In the genomic region with DNA sequence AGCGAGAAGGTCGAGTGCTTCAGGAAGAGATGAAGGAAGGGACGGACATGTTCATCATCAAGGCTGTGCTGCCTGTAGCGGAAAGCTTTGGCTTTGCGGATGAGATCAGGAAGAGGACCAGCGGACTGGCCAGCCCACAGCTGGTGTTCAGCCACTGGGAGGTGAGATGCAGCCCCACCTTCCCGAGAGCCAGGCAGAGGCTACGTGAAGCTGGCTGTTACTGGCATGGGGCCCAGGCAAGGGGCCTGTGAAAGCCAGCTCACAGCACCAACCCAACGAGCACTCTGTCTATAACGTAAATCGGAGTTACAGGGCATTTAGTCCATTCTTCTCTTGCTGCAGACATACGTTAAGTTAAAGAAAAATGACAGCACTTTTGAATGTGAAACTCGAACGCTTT, we compare ENCODE assay signal across 13 mouse cellular contexts.
DNase-seq lines count a peak whose midpoint lies in the region; ATAC-seq lines count a peak whose summit lies in the region.
"Had no signal": no experiment of that assay in that cellular context is flagged by ENCODE, and none has a peak within 500 bp of the region (broad histone marks: within the 10 kb centered on the region; RNA-seq: fewer than 3 reads in every experiment).

No protein-coding gene starts in this region.

- no peaks in the 10 kb centered on the region for H3K27me3 ChIP-seq in forebrain, embryonic 14.5 days (replicated peaks; ENCODE audit: control insufficient read depth, insufficient read depth, low read length)
- H3K27me3 ChIP-seq in forebrain, embryonic 15.5 days: no peaks in the 10 kb centered on the region
- H3K27me3 ChIP-seq in kidney, embryonic 15.5 days: no peaks in the 10 kb centered on the region
- H3K27me3 ChIP-seq in embryonic facial prominence, embryonic 10.5 days (replicated peaks; ENCODE audit: low read depth, poor library complexity, severe bottlenecking): no peaks in the 10 kb centered on the region
- H3K27me3 ChIP-seq in intestine, embryonic 16.5 days (replicated peaks; ENCODE audit: control insufficient read depth, insufficient read depth, low read length): no peaks in the 10 kb centered on the region
- H3K27me3 ChIP-seq: neural tube, embryonic 12.5 days had no signal

- 49% methylated on average over 14 of the region's 14 CpGs for WGBS in forebrain, embryonic 14.5 days
- 48% methylated on average over 14 of the region's 14 CpGs for WGBS in forebrain, embryonic 15.5 days
- WGBS in kidney, embryonic 15.5 days: 51% methylated on average over 14 of the region's 14 CpGs
- 73% methylated on average over 14 of the region's 14 CpGs for WGBS in embryonic facial prominence, embryonic 10.5 days
- WGBS in intestine, embryonic 16.5 days: 44% methylated on average over 14 of the region's 14 CpGs

- 0 out of 2 replicates have a peak, but pooled peaks cover 5% of the 10 kb centered on the region for H3K36me3 ChIP-seq in forebrain, embryonic 14.5 days (ENCODE audit: control insufficient read depth, insufficient read depth, low read length)
- H3K36me3 ChIP-seq in forebrain, embryonic 15.5 days: no peaks in the 10 kb centered on the region
- peaks cover 7% of the 10 kb centered on the region; the same call in 1 of the 2 replicates for H3K36me3 ChIP-seq in kidney, embryonic 15.5 days
- H3K36me3 ChIP-seq in embryonic facial prominence, embryonic 10.5 days (replicated peaks): peaks cover 25% of the 10 kb centered on the region
- no peaks in the 10 kb centered on the region for H3K36me3 ChIP-seq in intestine, embryonic 16.5 days (ENCODE audit: control insufficient read depth, insufficient read depth, low read length)
- H3K36me3 ChIP-seq: neural tube, embryonic 12.5 days had no signal

- ATAC-seq in forebrain, embryonic 14.5 days: peak; percentile 61; the same call in 1 of the 2 replicates
- no peak for ATAC-seq in forebrain, embryonic 15.5 days (replicated peaks)
- ATAC-seq in kidney, embryonic 15.5 days (replicated peaks; ENCODE audit: low FRiP score): 0 out of 2 replicates have a peak, but pooled peaks have one; percentile 17
- 0 out of 2 replicates have a peak, but pooled peaks have one; percentile 17 for ATAC-seq in intestine, embryonic 16.5 days
- no peak for ATAC-seq in granulocyte monocyte progenitor cell, adult 5-6 weeks (replicated peaks; ENCODE audit: poor library complexity, severe bottlenecking)

- H3K27ac ChIP-seq in forebrain, embryonic 14.5 days (ENCODE audit: low read depth, low read length): no peak overlapping the region
- H3K27ac ChIP-seq in forebrain, embryonic 15.5 days (replicated peaks): no peak overlapping the region
- H3K27ac ChIP-seq in kidney, embryonic 15.5 days: peak overlapping the region; percentile 54
- H3K27ac ChIP-seq in embryonic facial prominence, embryonic 10.5 days (replicated peaks): peak overlapping the region; percentile 78
- H3K27ac ChIP-seq in intestine, embryonic 16.5 days (ENCODE audit: low read length): peak overlapping the region; percentile 65
- H3K27ac ChIP-seq: neural tube, embryonic 12.5 days had no signal

- peak; percentile 43 for DNase-seq in forebrain, embryonic 14.5 days (ENCODE audit: low spot score)
- no peak for DNase-seq in kidney, postnatal 14 days
- DNase-seq in embryonic facial prominence, embryonic 10.5 days (ENCODE audit: low spot score): peak; percentile 39
- DNase-seq in left cerebral cortex, adult 18-20 months (ENCODE audit: low spot score in 2 of 2): no peak
- DNase-seq: cerebellum, postnatal 36 days; kidney, adult 11 months; liver; right cerebral cortex, postnatal 4 days had no signal

- no peaks in the 10 kb centered on the region for H3K4me1 ChIP-seq in forebrain, embryonic 14.5 days (ENCODE audit: control insufficient read depth, insufficient read depth, low read length)
- H3K4me1 ChIP-seq in forebrain, embryonic 15.5 days: peaks cover 7% of the 10 kb centered on the region; the same call in 1 of the 2 replicates
- peaks cover 12% of the 10 kb centered on the region for H3K4me1 ChIP-seq in kidney, embryonic 15.5 days
- peaks cover 41% of the 10 kb centered on the region for H3K4me1 ChIP-seq in embryonic facial prominence, embryonic 10.5 days
- H3K4me1 ChIP-seq in intestine, embryonic 16.5 days (ENCODE audit: control insufficient read depth, insufficient read depth, low read length): peaks cover 6% of the 10 kb centered on the region

- no peak overlapping the region for H3K4me2 ChIP-seq in forebrain, embryonic 14.5 days (ENCODE audit: low read length)
- no peak overlapping the region for H3K4me2 ChIP-seq in forebrain, embryonic 15.5 days (replicated peaks)
- H3K4me2 ChIP-seq in kidney, embryonic 15.5 days: no peak overlapping the region
- 0 out of 2 replicates have a peak overlapping the region, but pooled peaks have one; percentile 3 for H3K4me2 ChIP-seq in intestine, embryonic 16.5 days (ENCODE audit: low read depth, low read length)
- H3K4me2 ChIP-seq: neural tube, embryonic 12.5 days had no signal

- H3K9ac ChIP-seq in forebrain, embryonic 14.5 days (ENCODE audit: low read length): no peak overlapping the region
- no peak overlapping the region for H3K9ac ChIP-seq in forebrain, embryonic 15.5 days (replicated peaks)
- H3K9ac ChIP-seq in kidney, embryonic 15.5 days: no peak overlapping the region
- 0 out of 2 replicates have a peak overlapping the region, but pooled peaks have one; percentile 6 for H3K9ac ChIP-seq in intestine, embryonic 16.5 days (ENCODE audit: low read depth, low read length)
- H3K9ac ChIP-seq: neural tube, embryonic 12.5 days had no signal

- no peaks in the 10 kb centered on the region for H3K9me3 ChIP-seq in forebrain, embryonic 14.5 days (replicated peaks; ENCODE audit: control insufficient read depth, low read length)
- H3K9me3 ChIP-seq in forebrain, embryonic 15.5 days: no peaks in the 10 kb centered on the region
- H3K9me3 ChIP-seq in kidney, embryonic 15.5 days (replicated peaks): no peaks in the 10 kb centered on the region
- peaks cover 7% of the 10 kb centered on the region for H3K9me3 ChIP-seq in embryonic facial prominence, embryonic 10.5 days
- no peaks in the 10 kb centered on the region for H3K9me3 ChIP-seq in intestine, embryonic 16.5 days (ENCODE audit: control insufficient read depth, low read length)
- H3K9me3 ChIP-seq: neural tube, embryonic 12.5 days had no signal

- H3K4me3 ChIP-seq in forebrain, embryonic 14.5 days (ENCODE audit: low read depth, low read length): no peak overlapping the region
- no peak overlapping the region for H3K4me3 ChIP-seq in forebrain, embryonic 15.5 days
- no peak overlapping the region for H3K4me3 ChIP-seq in kidney, embryonic 15.5 days (replicated peaks)
- H3K4me3 ChIP-seq in embryonic facial prominence, embryonic 10.5 days: no peak overlapping the region
- H3K4me3 ChIP-seq in intestine, embryonic 16.5 days (ENCODE audit: low read length): no peak overlapping the region
- H3K4me3 ChIP-seq: neural tube, embryonic 12.5 days had no signal

Comparison
In these comparisons a context has a peak if more than half of its experiments do, and no peak if none do; other contexts are left out.
1. ATAC-seq: peak in forebrain, embryonic 14.5 days (single experiment), kidney, embryonic 15.5 days (single experiment) and intestine, embryonic 16.5 days (single experiment); none in forebrain, embryonic 15.5 days (single experiment) and granulocyte monocyte progenitor cell, adult 5-6 weeks (single experiment).
2. DNase-seq: peak in forebrain, embryonic 14.5 days (single experiment) and embryonic facial prominence, embryonic 10.5 days (single experiment); none in kidney, postnatal 14 days (single experiment) and left cerebral cortex, adult 18-20 months (0 of 2).
3. H3K27ac ChIP-seq: peak in kidney, embryonic 15.5 days (single experiment), embryonic facial prominence, embryonic 10.5 days (single experiment) and intestine, embryonic 16.5 days (single experiment); none in forebrain, embryonic 14.5 days (single experiment) and forebrain, embryonic 15.5 days (single experiment).